Mouse (Mus musculus) urinary bladder, postnatal 25 days (tissue): ENCODE results near the gene Micu1.
"Not testable (repeated sequence)": the region's sequence is repeated elsewhere in the genome, so short reads cannot be mapped to it uniquely, and the experiment has no call there.

Source experiments
- DNase-seq: peaks from one replicate; pipeline ENCODE4 v3.0.0; 2022; ENCODE audit warnings: low spot score

Gene Micu1

GRCm38 (mm10) chr10:59702207-59703032 lies at the start of gene Micu1:
Gene Micu1 (plus strand): TSS chr10:59702477.
- DNase-seq: peak; percentile 97

- no peak for DNase-seq
These were observed 45.5 kb upstream of the Micu1 start for GRCm38 (mm10) chr10:59656799-59657198.

- DNase-seq: no peak
These were observed 37.5 kb upstream of the Micu1 start for GRCm38 (mm10) chr10:59664765-59665164.

GRCm38 (mm10) chr10:59665503-59666291 lies 36.6 kb upstream of the Micu1 start:
- no peak for DNase-seq

GRCm38 (mm10) chr10:59667377-59667776 lies 34.9 kb upstream of the Micu1 start:
- DNase-seq: peak; percentile 11

DNA sequence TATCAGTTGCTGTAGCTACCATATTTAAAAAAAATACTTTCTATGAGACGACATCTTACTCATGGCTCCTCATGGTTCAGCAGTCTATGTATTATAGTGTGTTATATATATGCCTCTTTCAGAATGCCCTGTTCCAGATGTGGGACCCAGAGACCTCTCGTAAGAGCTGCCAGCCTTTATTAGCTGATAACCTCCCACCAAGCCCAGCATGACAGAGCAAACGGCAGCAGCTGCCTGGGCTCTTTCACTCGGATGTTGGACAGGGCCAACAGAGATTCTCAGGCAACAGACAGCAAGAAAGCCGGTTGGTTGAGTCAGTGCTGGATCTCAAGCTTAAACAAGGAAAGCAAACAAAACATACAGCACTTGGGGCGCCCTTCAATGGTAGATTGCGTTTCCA lies 33.8 kb upstream of the Micu1 start:
- DNase-seq: no peak

GRCm38 (mm10) chr10:59677836-59678235 lies 24.4 kb upstream of the Micu1 start:
- DNase-seq: no peak

- no peak for DNase-seq
These were observed 23.1 kb upstream of the Micu1 start for GRCm38 (mm10) chr10:59679189-59679588.

DNA sequence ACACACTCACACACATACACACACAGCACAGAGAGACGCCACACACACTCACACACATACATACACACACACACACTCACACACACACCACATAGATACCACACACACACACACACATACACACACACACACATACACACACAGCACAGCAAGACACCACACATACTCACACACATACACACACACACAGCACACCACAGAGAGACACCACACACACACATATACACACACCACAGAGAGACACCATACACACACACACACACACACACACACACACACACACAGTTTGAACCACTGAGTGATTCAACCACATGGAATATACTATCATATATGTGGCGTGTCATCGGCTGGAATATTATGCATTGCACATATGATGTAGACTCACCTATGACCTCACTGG lies 16.7 kb upstream of the Micu1 start:
- DNase-seq: not testable (repeated sequence)

DNA sequence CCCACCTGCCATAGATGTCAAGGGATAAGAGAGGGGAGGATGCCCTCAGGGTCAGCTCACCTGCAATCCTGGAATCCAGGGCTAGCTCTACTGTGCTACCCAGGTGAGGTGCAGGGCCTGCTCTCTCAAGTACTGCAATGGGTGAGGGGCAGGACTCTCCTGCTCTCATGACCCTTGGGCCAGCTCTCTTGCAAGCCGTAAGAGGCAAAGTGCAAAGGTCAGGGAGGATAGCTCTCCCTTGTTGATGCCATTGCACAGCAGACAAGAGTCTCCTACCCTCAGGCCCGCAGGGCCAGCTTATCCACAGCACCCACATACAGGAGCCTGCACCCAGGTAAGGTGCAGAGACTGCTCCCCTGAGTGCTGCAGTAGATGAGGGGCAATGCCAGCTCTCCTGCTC lies 15.2 kb upstream of the Micu1 start:
- DNase-seq: no peak

DNA sequence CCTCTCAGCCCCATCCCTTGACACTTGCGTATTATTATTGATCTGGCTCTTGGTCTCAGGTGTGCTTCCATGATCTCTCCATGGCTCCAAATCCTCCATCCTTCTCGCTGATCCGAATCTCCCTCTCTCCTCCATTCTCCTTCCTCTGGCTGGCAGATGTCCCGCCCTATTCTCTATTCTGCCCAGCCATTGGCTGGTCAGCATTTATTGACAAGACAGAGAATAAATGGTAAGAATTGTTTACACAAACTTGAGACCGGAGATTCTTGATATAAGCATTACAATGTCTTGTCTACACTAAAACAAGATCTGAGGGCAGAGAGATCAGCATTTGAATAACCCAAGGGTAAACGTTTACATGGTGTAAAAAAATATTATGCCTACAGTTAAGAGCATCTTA lies 12.4 kb upstream of the Micu1 start:
- no peak for DNase-seq

DNA sequence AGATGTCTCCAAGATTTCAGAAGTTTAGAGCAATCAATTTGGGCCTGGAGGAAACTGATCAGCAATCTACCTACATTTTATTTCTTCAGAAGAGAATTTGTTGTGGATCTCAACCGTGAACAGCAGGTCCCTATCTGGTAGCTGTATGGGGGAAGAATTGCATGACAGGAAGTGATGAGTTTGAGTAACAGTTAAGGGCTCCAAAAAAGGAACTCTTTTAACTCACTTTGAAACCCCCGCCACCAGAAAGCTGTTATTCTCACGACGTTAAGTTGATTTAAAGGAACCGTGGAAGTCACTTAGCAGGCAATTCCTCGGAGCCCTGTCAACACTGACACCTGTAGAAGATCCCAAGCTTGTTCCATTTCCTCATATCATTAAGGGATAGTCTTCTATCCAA lies 9.8 kb upstream of the Micu1 start:
- no peak for DNase-seq

- no peak for DNase-seq
These were observed 8.2 kb upstream of the Micu1 start for GRCm38 (mm10) chr10:59694104-59694503.

DNA sequence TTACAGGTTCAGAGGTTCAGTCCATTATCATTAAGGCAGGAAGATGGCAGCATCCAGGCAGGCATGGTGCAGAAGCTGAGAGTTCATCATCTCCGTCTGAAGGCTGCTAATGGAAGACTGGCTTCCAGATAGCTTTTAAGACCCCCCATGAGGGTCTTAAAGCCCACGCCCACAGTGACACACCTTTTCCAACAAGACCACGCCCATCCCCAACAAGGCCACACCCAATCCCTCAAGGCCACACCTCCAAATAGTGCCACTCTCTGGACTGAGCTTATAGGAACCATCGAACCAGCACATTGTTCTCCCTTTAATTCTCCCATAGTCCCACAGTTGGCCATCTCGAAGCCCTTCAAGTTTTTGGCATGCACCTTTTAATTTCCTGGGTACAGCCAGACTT lies 2.8 kb upstream of the Micu1 start:
- DNase-seq: no peak

DNA sequence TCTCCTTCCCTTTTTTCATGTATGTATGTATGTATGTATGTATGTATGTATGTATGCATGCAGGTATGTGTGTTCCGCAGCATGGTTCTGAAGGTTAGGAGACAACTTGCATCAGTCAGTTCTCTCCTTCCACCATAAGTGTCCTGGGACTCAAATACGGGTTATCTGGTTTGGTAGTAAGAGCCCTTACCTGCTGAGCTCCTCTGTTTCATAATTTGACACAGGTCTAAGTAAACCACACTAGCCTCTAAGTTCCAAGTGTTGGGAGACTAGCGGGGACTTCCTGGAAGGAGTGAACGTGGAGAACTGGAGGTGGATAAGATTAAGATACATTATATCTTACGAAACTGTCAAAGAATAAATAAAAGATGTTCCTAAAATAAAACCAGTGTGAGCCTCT lies 472 bp upstream of the Micu1 start:
- no peak for DNase-seq

GRCm38 (mm10) chr10:59703060-59703760 lies 933 bp downstream of the Micu1 start:
- DNase-seq: no peak

GRCm38 (mm10) chr10:59706991-59707546 lies 4.8 kb downstream of the Micu1 start:
- no peak for DNase-seq

DNA sequence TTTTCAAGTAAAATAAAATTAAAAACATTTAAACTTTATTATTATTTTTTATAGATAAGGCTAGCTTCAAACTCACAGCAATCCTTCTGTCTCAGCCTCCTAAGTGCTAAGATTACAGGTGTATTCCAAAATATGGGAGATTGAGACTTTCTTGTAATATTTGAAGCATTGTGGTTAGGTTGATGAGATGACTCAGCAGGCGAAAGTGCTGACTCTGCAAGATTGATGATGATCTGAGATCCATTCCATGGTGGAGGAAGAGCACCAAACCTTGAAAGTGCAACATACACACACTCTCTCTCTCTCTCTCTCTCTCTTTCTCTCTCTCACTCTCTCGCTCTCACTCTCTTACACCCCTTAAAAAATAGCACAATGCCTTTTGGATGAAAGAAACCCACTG lies 5.3 kb downstream of the Micu1 start:
- DNase-seq: no peak

GRCm38 (mm10) chr10:59709281-59709680 lies 7.0 kb downstream of the Micu1 start:
- DNase-seq: no peak

DNA sequence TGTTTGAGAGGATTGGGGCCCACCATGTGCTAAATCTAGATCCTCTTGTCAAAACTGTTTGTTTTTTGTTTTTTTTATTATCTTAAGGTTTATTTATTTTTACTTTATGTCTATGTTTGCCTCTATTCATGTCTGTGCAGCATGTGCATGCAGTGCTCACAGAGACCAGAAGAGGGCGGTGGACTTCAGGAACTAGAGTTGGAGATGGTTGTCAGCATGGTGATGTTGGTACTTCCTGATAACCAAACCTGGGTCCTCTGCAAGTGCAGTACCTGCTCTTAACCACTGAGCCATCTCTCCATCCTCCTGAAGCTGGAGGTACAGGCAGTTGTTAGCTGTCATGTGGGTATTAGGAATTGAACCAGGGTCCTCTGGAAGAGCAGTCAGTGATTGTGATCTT lies 8.0 kb downstream of the Micu1 start:
- DNase-seq: no peak

GRCm38 (mm10) chr10:59712062-59712461 lies 9.8 kb downstream of the Micu1 start:
- no peak for DNase-seq

DNA sequence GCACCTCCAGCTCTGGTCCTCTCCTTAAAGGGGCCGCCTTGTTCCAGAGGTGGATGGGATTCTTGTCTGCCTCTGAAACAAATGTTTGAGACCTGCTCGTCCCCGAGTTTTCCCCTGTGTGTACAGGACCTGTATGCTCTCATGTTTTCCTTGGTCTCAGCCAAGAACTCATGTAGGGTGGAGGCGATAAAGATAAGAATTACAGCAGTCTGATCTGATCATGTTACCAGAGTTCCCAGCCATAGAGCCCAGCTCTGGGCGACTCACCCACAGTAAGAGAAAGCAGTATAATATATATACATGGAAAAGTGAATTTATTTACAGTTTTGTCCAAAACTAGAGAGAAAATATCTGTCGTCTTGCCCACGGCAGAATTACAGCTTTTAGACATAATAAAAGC lies 17.7 kb downstream of the Micu1 start:
- DNase-seq: no peak
